Comparison of ENCODE assay signal across 7 mouse cellular contexts in genomic region chr6:50220863-50221262, GRCm38 (mm10). TPM values are rescaled to one million over a fixed set of nuclear protein-coding genes. Genes with fewer than 3 reads are reported as not detected.
A peak's percentile ranks its signal among the peaks of the same experiment; 100 is the strongest.
DNase-seq lines count a peak whose midpoint lies in the region; ATAC-seq and TF ChIP-seq lines count a peak whose summit lies in the region.

No protein-coding gene starts in this region.

- H3K4me3 ChIP-seq in G1E (ENCODE audit: low read depth, low read length): no peak overlapping the region

- TF ChIP-seq CTCF in G1E (IDR thresholded peaks at IDR 0.05; ENCODE audit: low read depth, low read length): peak; percentile 89

- ATAC-seq in G1E (ENCODE audit: extremely low read depth, insufficient number of reproducible peaks, low FRiP score, poor library complexity, severe bottlenecking): no peak

- intact Hi-C loops in left cerebral cortex, postnatal 4 days (cut with DNase I): no loop called here

- peaks cover 60% of the 10 kb centered on the region for H3K27me3 ChIP-seq in G1E (ENCODE audit: insufficient read depth, low read length)

- peaks cover 13% of the 10 kb centered on the region for H3K4me1 ChIP-seq in G1E (ENCODE audit: insufficient read depth, low read depth, low read length)

- peaks cover 3% of the 10 kb centered on the region for H3K9me3 ChIP-seq in G1E (replicated peaks)

- peak; percentile 31 for DNase-seq in left cerebral cortex, postnatal 4 days
- DNase-seq in left cerebral cortex, adult 8-10 months (ENCODE audit: low spot score in 2 of 2): no peak
- DNase-seq in G1E (ENCODE audit: low spot score): no peak
- peak; percentile 52 to 72 for DNase-seq in adrenal gland, postnatal 36 days
- DNase-seq in gastrocnemius, postnatal 10 days: peak; percentile 54
- DNase-seq in lung, adult 18-20 months: peak; percentile 21 to 25
- peak; percentile 67 for DNase-seq in testis, postnatal 10 days (ENCODE audit: low spot score)

- H3K36me3 ChIP-seq in G1E (replicated peaks): no peaks in the 10 kb centered on the region

RNA-seq across cellular contexts. Expression of gene Gsdme, which starts 42.8 kb away (rescaled TPM):
- total RNA-seq in left cerebral cortex, postnatal 4 days (2021): 10 to 100 TPM; 22.8 to 24.4 TPM
- 10 to 100 TPM; 14.1 to 14.8 (median 14.3) TPM for total RNA-seq in left cerebral cortex, adult 8-10 months (2022)
- not detected in 2 replicates for total RNA-seq in G1E (2014; fragmentation: Nextera tagmentation)
- 0.76 and 0.87 TPM in 2 replicates for total RNA-seq in G1E (2017)
- 0.02 TPM in 1 of 2 replicates, not detected in the other for polyA plus RNA-seq in G1E (2012)
- 1 to 10 TPM; 1.6 to 2.4 TPM for total RNA-seq in adrenal gland, postnatal 36 days (2021)
- 1 to 10 TPM; 1.7 to 2.2 TPM for total RNA-seq in gastrocnemius, postnatal 10 days (2021)

Comparison
In these comparisons a context has a peak if more than half of its experiments do, and no peak if none do; other contexts are left out.
1. DNase-seq: peak in left cerebral cortex, postnatal 4 days (single experiment), adrenal gland, postnatal 36 days (2 of 2), gastrocnemius, postnatal 10 days (single experiment), lung, adult 18-20 months (2 of 2) and testis, postnatal 10 days (single experiment); none in left cerebral cortex, adult 8-10 months (0 of 2) and G1E (single experiment).
2. RNA of gene Gsdme, which starts 42.8 kb away (total RNA-seq): 22.8 to 24.4 TPM in left cerebral cortex, postnatal 4 days and 14.1 to 14.8 TPM in left cerebral cortex, adult 8-10 months; 1.6 to 2.4 TPM in adrenal gland, postnatal 36 days, 1.7 to 2.2 TPM in gastrocnemius, postnatal 10 days and 0.76 to 0.87 TPM in G1E; every median in the first group is over 4 times any median in the second.